Mouse (Mus musculus) hindbrain, embryonic 14.5 days (tissue): ENCODE measurements around the gene D5Ertd579e. TPM values are rescaled to one million over a fixed set of nuclear protein-coding genes. Genes with fewer than 3 reads are reported as not detected.

Source experiments
- ATAC-seq: fragments of 200-750 bp; cut with Nextera tagmentation; 2 replicates; pipeline ENCODE4 v1.8.0; 2017; ENCODE audit warnings: moderate number of reproducible peaks, mild to moderate bottlenecking, moderate TSS enrichment, moderate library complexity; ENCODE audit not compliant: low FRiP score
- DNase-seq: peaks from one replicate; pipeline ENCODE4 v3.0.0-alpha.2; 2015; ENCODE audit warnings: low spot score
- H3K27ac ChIP-seq: fragments of 300-500 bp; sonication (generic); 2 replicates; pipeline ENCODE4 v1.5.1; 2014; ENCODE audit warnings: mild to moderate bottlenecking, moderate library complexity
- H3K27me3 ChIP-seq: fragments of 300-500 bp; sonication (generic); 2 replicates; pipeline ENCODE4 v1.6.1; 2014; ENCODE audit warnings: mild to moderate bottlenecking, low read length, mixed read lengths; ENCODE audit not compliant: control insufficient read depth, insufficient read depth
- H3K36me3 ChIP-seq: fragments of 300-500 bp; sonication (generic); replicated peaks from 2 replicates; pipeline ENCODE4 v1.6.1; 2014; ENCODE audit not compliant: control insufficient read depth, insufficient read depth
- H3K4me1 ChIP-seq: fragments of 300-500 bp; sonication (generic); replicated peaks from 2 replicates; pipeline ENCODE4 v1.6.1; 2014; ENCODE audit warnings: antibody characterized with exemption, low read length, mixed read lengths; ENCODE audit not compliant: control insufficient read depth, insufficient read depth
- H3K4me2 ChIP-seq: fragments of 300-500 bp; sonication (generic); replicated peaks from 2 replicates; pipeline ENCODE4 v1.6.1; 2014; ENCODE audit warnings: mild to moderate bottlenecking, moderate library complexity
- H3K4me3 ChIP-seq: fragments of 300-500 bp; sonication (generic); replicated peaks from 2 replicates; pipeline ENCODE4 v1.5.1; 2014; ENCODE audit warnings: mild to moderate bottlenecking, low read length
- H3K9ac ChIP-seq: fragments of 300-500 bp; sonication (generic); 2 replicates; pipeline ENCODE4 v1.6.1; 2014
- H3K9me3 ChIP-seq: fragments of 300-500 bp; sonication (generic); 2 replicates; pipeline ENCODE4 v1.6.1; 2016; ENCODE audit warnings: low read length; ENCODE audit not compliant: control insufficient read depth
- WGBS: fragments of 180-500 bp; shearing (Covaris S2); extraction: QIAGEN DNeasy Blood & Tissue Kit; methylation state at CpG from one replicate; pipeline ENCODE4 v1.1.7; 2014; 5-methylcytosine and 5-hydroxymethylcytosine counted together
- polyA plus RNA-seq: library from polyadenylated mRNA; unstranded; fragments of >200 nt; fragmentation: Nextera tagmentation; extraction: Ambion mirVana; gene quantifications from 2 replicates; pipeline ENCODE4 v1.2.1, GENCODE M21; 2014

Gene D5Ertd579e
- polyA plus RNA-seq, 1 experiment from 2014 or later: 45.3 TPM

GRCm38 (mm10) chr5:36696504-36697300 is 878 bp upstream of the D5Ertd579e start:
- peak overlapping the region; percentile 94; the same call in 1 of the 2 replicates for H3K27ac ChIP-seq
- WGBS: 77% methylated on average over 11 of the region's 11 CpGs

GRCm38 (mm10) chr5:36695005-36695404 is 819 bp downstream of the D5Ertd579e start:
- 8% methylated on average over 14 of the region's 14 CpGs for WGBS
- H3K4me3 ChIP-seq: peak overlapping the region; percentile 86
- peak overlapping the region; percentile 94 for H3K27ac ChIP-seq
- ATAC-seq: no peak
- no peaks in the 10 kb centered on the region for H3K9me3 ChIP-seq
- H3K9ac ChIP-seq: peak overlapping the region; percentile 91
- H3K27me3 ChIP-seq: no peaks in the 10 kb centered on the region
- H3K36me3 ChIP-seq: no peaks in the 10 kb centered on the region
- DNase-seq: peak; percentile 43
- peak overlapping the region; percentile 81 for H3K4me2 ChIP-seq
- H3K4me1 ChIP-seq: peaks cover 12% of the 10 kb centered on the region

More at GRCm38 (mm10) chr5:36696504-36697300, 878 bp upstream of the D5Ertd579e start:
- ATAC-seq: no peak
- Histone ChIP-seq H3K27me3 (no peaks in the 10 kb centered on the region), H3K4me1 (peaks cover 12% of the 10 kb centered on the region), H3K9ac (peak overlapping the region; percentile 91), H3K9me3 (no peaks in the 10 kb centered on the region), H3K4me2 (peak overlapping the region; percentile 81), H3K36me3 (no peaks in the 10 kb centered on the region), H3K4me3 (no peak overlapping the region; the same call in 1 of the 2 replicates)
- DNase-seq: no peak

GRCm38 (mm10) chr5:36693651-36694050 is 2.2 kb downstream of the D5Ertd579e start:
- Histone ChIP-seq H3K4me1 (peaks cover 12% of the 10 kb centered on the region), H3K4me3 (no peak overlapping the region), H3K27ac (no peak overlapping the region), H3K9me3 (no peaks in the 10 kb centered on the region), H3K36me3 (no peaks in the 10 kb centered on the region), H3K4me2 (peak overlapping the region; percentile 3; the same call in 1 of the 2 replicates), H3K27me3 (no peaks in the 10 kb centered on the region), H3K9ac (peak overlapping the region; percentile 4; the same call in 1 of the 2 replicates)
- WGBS: 87% methylated on average over 2 of the region's 2 CpGs
- DNase-seq: no peak
- ATAC-seq: no peak

- ATAC-seq (no peak), DNase-seq (no peak)
- Histone ChIP-seq H3K27me3 (no peaks in the 10 kb centered on the region), H3K4me3 (no peak overlapping the region), H3K4me2 (no peak overlapping the region), H3K36me3 (no peaks in the 10 kb centered on the region), H3K27ac (no peak overlapping the region), H3K4me1 (peaks cover 12% of the 10 kb centered on the region), H3K9me3 (no peaks in the 10 kb centered on the region), H3K9ac (no peak overlapping the region)
- 93% methylated on average over 1 of the region's 1 CpGs for WGBS
These were observed 4.4 kb downstream of the D5Ertd579e start for GRCm38 (mm10) chr5:36691423-36691822.

- 95% methylated on average over 4 of the region's 4 CpGs for WGBS
- no peak overlapping the region for H3K4me3 ChIP-seq
- H3K9ac ChIP-seq: no peak overlapping the region
- no peaks in the 10 kb centered on the region for H3K9me3 ChIP-seq
- ATAC-seq (no peak), DNase-seq (no peak)
- no peaks in the 10 kb centered on the region for H3K27me3 ChIP-seq
- H3K36me3 ChIP-seq: no peaks in the 10 kb centered on the region
- no peaks in the 10 kb centered on the region for H3K4me1 ChIP-seq
- no peak overlapping the region for H3K27ac ChIP-seq
- no peak overlapping the region for H3K4me2 ChIP-seq
These were observed 10.7 kb downstream of the D5Ertd579e start for GRCm38 (mm10) chr5:36685170-36685569.

GRCm38 (mm10) chr5:36683586-36683985 is 12.2 kb downstream of the D5Ertd579e start:
- Histone ChIP-seq H3K27me3 (no peaks in the 10 kb centered on the region), H3K27ac (no peak overlapping the region), H3K4me3 (no peak overlapping the region), H3K4me2 (no peak overlapping the region), H3K9me3 (no peaks in the 10 kb centered on the region), H3K36me3 (no peaks in the 10 kb centered on the region), H3K9ac (no peak overlapping the region), H3K4me1 (no peaks in the 10 kb centered on the region)
- WGBS: 74% methylated on average over 1 of the region's 1 CpGs
- no peak for DNase-seq
- no peak for ATAC-seq

GRCm38 (mm10) chr5:36681219-36681618 is 14.6 kb downstream of the D5Ertd579e start:
- H3K27ac ChIP-seq: no peak overlapping the region
- DNase-seq (no peak), ATAC-seq (no peak)
- H3K4me3 ChIP-seq: no peak overlapping the region
- H3K9me3 ChIP-seq: no peaks in the 10 kb centered on the region
- H3K36me3 ChIP-seq: no peaks in the 10 kb centered on the region
- H3K27me3 ChIP-seq: no peaks in the 10 kb centered on the region
- no peak overlapping the region for H3K9ac ChIP-seq
- H3K4me2 ChIP-seq: no peak overlapping the region
- H3K4me1 ChIP-seq: no peaks in the 10 kb centered on the region

GRCm38 (mm10) chr5:36679918-36680598 is 15.8 kb downstream of the D5Ertd579e start:
- no peak overlapping the region for H3K9ac ChIP-seq
- H3K4me3 ChIP-seq: no peak overlapping the region
- H3K36me3 ChIP-seq: no peaks in the 10 kb centered on the region
- no peak for DNase-seq
- H3K4me1 ChIP-seq: no peaks in the 10 kb centered on the region
- no peaks in the 10 kb centered on the region for H3K27me3 ChIP-seq
- H3K9me3 ChIP-seq: no peaks in the 10 kb centered on the region
- 88% methylated on average over 4 of the region's 4 CpGs for WGBS
- no peak overlapping the region for H3K27ac ChIP-seq
- ATAC-seq: no peak
- no peak overlapping the region for H3K4me2 ChIP-seq

GRCm38 (mm10) chr5:36678799-36679198 is 17.0 kb downstream of the D5Ertd579e start:
- H3K4me1 ChIP-seq: no peaks in the 10 kb centered on the region
- H3K27ac ChIP-seq: no peak overlapping the region
- ATAC-seq (no peak), DNase-seq (no peak)
- H3K4me3 ChIP-seq: no peak overlapping the region
- no peaks in the 10 kb centered on the region for H3K9me3 ChIP-seq
- 65% methylated on average over 1 of the region's 1 CpGs for WGBS
- H3K36me3 ChIP-seq: no peaks in the 10 kb centered on the region
- H3K9ac ChIP-seq: no peak overlapping the region
- H3K27me3 ChIP-seq: no peaks in the 10 kb centered on the region
- H3K4me2 ChIP-seq: no peak overlapping the region
